Mouse (Mus musculus) embryonic facial prominence, embryonic 11.5 days (tissue): ENCODE data around the gene Spata48. TPM values are rescaled to one million over a fixed set of nuclear protein-coding genes. Genes with fewer than 3 reads are reported as not detected.

Source experiments
- ATAC-seq: fragments of 200-750 bp; cut with Nextera tagmentation; replicated peaks from 2 replicates; pipeline ENCODE4 v1.8.0; 2017; ENCODE audit warnings: low read depth; ENCODE audit not compliant: insufficient number of reproducible peaks, low FRiP score, low TSS enrichment
- DNase-seq: peaks from one replicate; pipeline ENCODE4 v3.0.0-alpha.2; 2015; ENCODE audit warnings: low spot score
- H3K27ac ChIP-seq: fragments of 300-500 bp; sonication (generic); replicated peaks from 2 replicates; pipeline ENCODE4 v1.5.1; 2014; ENCODE audit warnings: mild to moderate bottlenecking, low read depth, low read length, control low read depth
- H3K27me3 ChIP-seq: fragments of 300-500 bp; sonication (generic); 2 replicates; pipeline ENCODE4 v1.6.1; 2014; ENCODE audit warnings: mild to moderate bottlenecking, low read length, moderate library complexity, mixed read lengths; ENCODE audit not compliant: control insufficient read depth, insufficient read depth
- H3K36me3 ChIP-seq: fragments of 300-500 bp; sonication (generic); replicated peaks from 2 replicates; pipeline ENCODE4 v1.6.1; 2014; ENCODE audit warnings: low read depth, mild to moderate bottlenecking, low read length, moderate library complexity, mixed read lengths; ENCODE audit not compliant: control insufficient read depth, insufficient read depth
- H3K4me1 ChIP-seq: fragments of 300-500 bp; sonication (generic); 2 replicates; pipeline ENCODE4 v1.6.1; 2014; ENCODE audit warnings: low read length, mixed read lengths; ENCODE audit not compliant: control insufficient read depth, insufficient read depth
- H3K4me2 ChIP-seq: fragments of 300-500 bp; sonication (generic); 2 replicates; pipeline ENCODE4 v1.6.1; 2014; ENCODE audit warnings: low read depth, mild to moderate bottlenecking, control low read depth, low read length, moderate library complexity
- H3K4me3 ChIP-seq: fragments of 300-500 bp; sonication (generic); 2 replicates; pipeline ENCODE4 v1.5.1; 2014; ENCODE audit warnings: low read depth, low read length, control low read depth
- H3K9ac ChIP-seq: fragments of 300-500 bp; sonication (generic); replicated peaks from 2 replicates; pipeline ENCODE4 v1.6.1; 2014; ENCODE audit warnings: mild to moderate bottlenecking, control low read depth, low read length
- H3K9me3 ChIP-seq: fragments of 300-500 bp; sonication (generic); replicated peaks from 2 replicates; pipeline ENCODE4 v1.6.1; 2016; ENCODE audit warnings: mild to moderate bottlenecking, low read length, inconsistent platforms, mixed read lengths; ENCODE audit not compliant: control insufficient read depth
- WGBS: fragments of 180-500 bp; shearing (Covaris S2); extraction: QIAGEN DNeasy Blood & Tissue Kit; methylation state at CpG from one replicate; pipeline ENCODE4 v1.1.7; 2014; 5-methylcytosine and 5-hydroxymethylcytosine counted together
- polyA plus RNA-seq: library from polyadenylated mRNA; unstranded; fragments of >200 nt; fragmentation: Nextera tagmentation; extraction: Ambion mirVana; gene quantifications from 2 replicates; pipeline ENCODE4 v1.2.1, GENCODE M21; 2014

Spata48 gene
- polyA plus RNA-seq, 1 experiment from 2014 or later, result 3.1 TPM

DNA sequence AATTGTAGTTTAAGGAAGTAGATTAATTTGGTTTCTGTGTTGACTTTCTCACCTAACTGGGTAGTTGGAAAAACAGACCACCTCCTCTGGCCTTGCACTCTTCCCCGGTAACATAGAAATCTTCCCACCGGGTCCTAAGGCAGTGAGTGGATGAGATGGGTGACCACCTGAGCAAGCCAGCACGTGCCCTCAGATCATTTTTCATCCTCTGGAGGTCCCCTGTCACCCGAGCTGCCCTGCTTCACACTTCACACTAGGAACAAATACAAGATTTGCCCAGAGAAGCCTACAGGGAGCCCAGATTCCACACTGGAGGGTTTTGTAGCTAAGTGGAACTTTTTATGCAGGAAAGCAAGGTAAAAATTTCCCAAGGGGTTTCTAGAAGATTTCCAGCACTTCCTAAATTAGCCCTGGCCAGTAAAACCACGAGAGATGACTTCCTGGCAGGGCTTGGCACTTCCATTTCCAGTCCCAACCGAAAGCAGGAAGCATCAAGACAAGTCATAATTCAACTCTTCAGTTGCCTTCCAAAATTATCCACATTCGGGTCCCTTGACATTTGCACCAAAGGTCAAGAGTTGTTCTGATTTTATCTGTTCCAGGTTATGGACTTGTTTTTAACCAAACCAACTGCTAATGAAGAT is 85.8 kb downstream of the Spata48 start:
- Histone ChIP-seq H3K4me2 (no peak overlapping the region), H3K9me3 (no peaks in the 10 kb centered on the region), H3K27me3 (no peaks in the 10 kb centered on the region), H3K36me3 (no peaks in the 10 kb centered on the region), H3K27ac (no peak overlapping the region), H3K9ac (no peak overlapping the region), H3K4me3 (no peak overlapping the region), H3K4me1 (no peaks in the 10 kb centered on the region)
- DNase-seq (no peak), ATAC-seq (no peak)
- 62% methylated on average over 7 of the region's 7 CpGs for WGBS

DNA sequence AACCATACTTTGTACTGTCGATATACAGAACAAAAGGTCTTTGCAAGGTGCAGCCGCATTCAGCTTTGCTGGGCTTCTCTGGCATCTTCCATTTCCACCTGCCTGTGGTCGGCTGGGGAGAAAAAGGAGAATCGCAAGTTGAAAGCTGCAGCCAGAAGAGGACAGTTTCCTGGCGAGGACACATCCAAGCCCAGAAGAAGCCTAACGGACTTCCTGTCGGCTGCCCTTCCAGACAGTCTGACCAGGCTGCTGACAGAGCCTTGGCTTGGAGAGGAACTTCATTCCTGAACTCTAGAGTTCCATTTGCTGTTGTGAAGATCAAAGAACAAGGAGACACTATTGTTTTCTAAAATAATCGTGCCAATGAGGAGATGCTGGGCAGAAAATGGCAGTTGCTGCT is 93.7 kb downstream of the Spata48 start:
- ATAC-seq (no peak), DNase-seq (no peak)
- H3K4me1 ChIP-seq, result no peaks in the 10 kb centered on the region
- no peaks in the 10 kb centered on the region for H3K36me3 ChIP-seq
- no peak overlapping the region for H3K27ac ChIP-seq
- no peak overlapping the region for H3K4me2 ChIP-seq
- WGBS, result 76% methylated on average over 8 of the region's 8 CpGs
- no peaks in the 10 kb centered on the region for H3K27me3 ChIP-seq
- no peak overlapping the region for H3K4me3 ChIP-seq
- H3K9me3 ChIP-seq, result no peaks in the 10 kb centered on the region
- no peak overlapping the region for H3K9ac ChIP-seq

DNA sequence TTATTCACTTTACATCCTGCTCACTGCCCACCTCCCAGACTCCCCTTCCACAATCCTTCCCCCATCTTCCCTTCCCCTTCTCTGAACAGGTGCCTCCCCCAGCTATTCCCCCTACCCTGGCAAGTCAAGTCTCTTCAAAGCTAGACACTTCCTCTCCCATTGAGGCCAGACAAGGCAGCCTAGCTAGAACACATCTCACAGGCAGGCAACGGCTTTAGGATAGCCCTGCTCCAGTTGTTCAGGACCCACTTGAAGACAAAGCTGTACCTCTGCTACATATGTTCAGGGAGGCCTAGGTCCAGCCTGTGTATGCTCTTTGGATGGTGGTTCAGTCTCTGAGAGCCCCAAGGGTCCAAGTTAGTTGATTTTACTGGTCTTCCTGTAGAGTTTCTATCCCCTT is 94.3 kb downstream of the Spata48 start:
- Histone ChIP-seq H3K4me3 (no peak overlapping the region), H3K36me3 (no peaks in the 10 kb centered on the region), H3K4me1 (no peaks in the 10 kb centered on the region), H3K9me3 (no peaks in the 10 kb centered on the region), H3K27ac (no peak overlapping the region), H3K4me2 (no peak overlapping the region), H3K27me3 (no peaks in the 10 kb centered on the region), H3K9ac (no peak overlapping the region)
- no peak for ATAC-seq
- no peak for DNase-seq
- 83% methylated on average over 1 of the region's 1 CpGs for WGBS

GRCm38 (mm10) chr11:11557173-11557967 is 95.5 kb downstream of the Spata48 start:
- Histone ChIP-seq H3K9me3 (no peaks in the 10 kb centered on the region), H3K9ac (no peak overlapping the region), H3K4me3 (no peak overlapping the region), H3K27ac (no peak overlapping the region), H3K36me3 (no peaks in the 10 kb centered on the region), H3K4me1 (no peaks in the 10 kb centered on the region), H3K27me3 (no peaks in the 10 kb centered on the region), H3K4me2 (no peak overlapping the region)
- peak; percentile 71 for DNase-seq
- no peak for ATAC-seq
- 46% methylated on average over 11 of the region's 11 CpGs for WGBS

DNA sequence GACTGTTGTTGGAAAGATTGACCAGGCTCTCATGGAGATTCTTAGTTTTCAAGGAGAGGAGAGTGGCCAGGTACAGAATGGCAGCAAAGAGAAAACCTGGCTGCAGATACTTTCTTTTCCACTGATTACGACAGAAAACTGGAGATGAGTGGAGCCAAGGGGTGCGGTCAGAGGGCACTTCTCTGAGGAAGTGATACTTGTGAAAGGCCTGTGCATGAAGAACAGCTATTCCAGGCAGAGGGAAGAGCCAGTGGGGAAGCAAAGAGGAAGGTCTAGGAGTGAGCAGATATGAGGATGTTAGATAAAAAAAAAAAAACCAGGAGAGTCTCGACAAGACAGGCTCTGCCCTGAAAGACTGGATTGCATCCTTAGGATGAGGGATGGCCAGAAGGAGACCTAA is 96.8 kb downstream of the Spata48 start:
- Histone ChIP-seq H3K4me2 (no peak overlapping the region), H3K9ac (no peak overlapping the region), H3K4me1 (no peaks in the 10 kb centered on the region), H3K27ac (no peak overlapping the region), H3K36me3 (no peaks in the 10 kb centered on the region), H3K4me3 (no peak overlapping the region), H3K9me3 (no peaks in the 10 kb centered on the region), H3K27me3 (no peaks in the 10 kb centered on the region)
- DNase-seq (no peak), ATAC-seq (no peak)
- WGBS, result 85% methylated on average over 3 of the region's 3 CpGs

DNA sequence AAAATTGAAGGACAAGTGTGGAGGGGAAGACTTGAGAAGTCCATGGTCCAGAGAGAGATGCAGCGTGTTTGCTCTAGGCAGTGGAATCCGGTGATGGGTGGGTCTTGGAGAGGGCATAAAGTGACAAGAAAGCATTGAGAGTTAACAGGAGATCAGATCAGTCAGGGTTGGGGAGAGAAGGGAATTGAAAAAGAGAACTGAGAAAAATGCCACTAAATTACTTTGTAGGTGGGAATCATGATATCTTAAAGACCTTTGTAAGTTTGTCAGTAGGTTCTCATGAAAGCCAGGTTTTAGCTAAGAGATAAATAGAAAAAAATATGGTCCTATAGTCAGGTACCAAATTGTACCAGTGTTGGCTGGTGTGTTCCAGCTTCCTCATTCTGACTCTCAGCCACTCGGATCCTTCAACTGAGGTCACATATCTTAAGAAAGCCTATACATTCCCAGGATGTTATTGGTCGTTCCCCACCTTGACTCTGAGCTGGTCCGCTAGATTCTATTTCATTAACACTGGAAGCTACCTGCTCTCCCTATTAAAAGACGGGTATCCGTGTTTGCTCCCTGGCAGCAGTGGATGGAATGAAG is 97.3 kb downstream of the Spata48 start:
- Histone ChIP-seq H3K36me3 (no peaks in the 10 kb centered on the region), H3K4me2 (no peak overlapping the region), H3K9me3 (no peaks in the 10 kb centered on the region), H3K27ac (no peak overlapping the region), H3K4me3 (no peak overlapping the region), H3K4me1 (no peaks in the 10 kb centered on the region), H3K27me3 (no peaks in the 10 kb centered on the region), H3K9ac (no peak overlapping the region)
- WGBS, result 90% methylated on average over 7 of the region's 7 CpGs
- DNase-seq (no peak), ATAC-seq (no peak)

DNA sequence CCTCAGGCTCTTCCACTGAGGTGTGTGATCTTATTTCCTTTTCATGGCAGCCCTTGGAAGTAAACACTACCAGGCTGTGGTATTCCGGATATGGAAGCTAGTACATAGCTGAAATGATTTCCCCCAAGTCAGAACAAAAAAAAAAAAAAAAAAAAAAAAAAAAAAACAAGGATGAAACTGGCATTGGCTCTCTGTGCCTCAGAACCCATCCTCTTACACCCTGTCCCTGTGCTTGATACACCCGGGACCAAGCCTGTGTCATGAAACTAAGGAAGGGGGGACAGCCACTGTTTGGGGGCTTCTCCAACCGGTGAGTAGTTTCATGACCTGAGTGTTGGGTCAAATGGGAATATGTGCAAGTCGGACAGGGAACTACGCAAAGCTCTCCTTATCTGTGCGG is 99.2 kb downstream of the Spata48 start:
- no peak overlapping the region for H3K4me3 ChIP-seq
- DNase-seq (no peak), ATAC-seq (no peak)
- H3K9me3 ChIP-seq, result no peaks in the 10 kb centered on the region
- H3K4me1 ChIP-seq, result no peaks in the 10 kb centered on the region
- WGBS, result 89% methylated on average over 6 of the region's 6 CpGs
- H3K4me2 ChIP-seq, result no peak overlapping the region
- no peaks in the 10 kb centered on the region for H3K36me3 ChIP-seq
- no peak overlapping the region for H3K9ac ChIP-seq
- no peaks in the 10 kb centered on the region for H3K27me3 ChIP-seq
- no peak overlapping the region for H3K27ac ChIP-seq
